Mouse (Mus musculus): ENCODE measurements around the gene Kcna2. TPM values are rescaled to one million over a fixed set of nuclear protein-coding genes. Genes with fewer than 3 reads are reported as not detected.

The Kcna2 gene
- polyA plus RNA-seq, 1 experiment from 2014 or later = 0.01 TPM

- no peaks in the 10 kb centered on the region for H3K27me3 ChIP-seq
- DNase-seq (ENCODE audit: low read depth, low spot score) (no peak), ATAC-seq (no peak)
- in situ Hi-C loops (cut with MboI; ENCODE audit: low pct_unique_long_range_greater_than_20kb) = no loop called here
- no peak for TF ChIP-seq CTCF (IDR thresholded peaks at IDR 0.05)
- CTCF ChIA-PET = no interaction called here
- POLR2A ChIA-PET = no interaction called here
These were observed 19.1 kb downstream of the Kcna2 start for GRCm38 (mm10) chr3:107119864-107120564.

GRCm38 (mm10) chr3:107122306-107122705 is 21.4 kb downstream of the Kcna2 start:
- ChIA-PET CTCF (no interaction called here), POLR2A (no interaction called here)
- in situ Hi-C loops (cut with MboI; ENCODE audit: low pct_unique_long_range_greater_than_20kb) = no loop called here
- no peak for DNase-seq (ENCODE audit: low read depth, low spot score)
- no peaks in the 10 kb centered on the region for H3K27me3 ChIP-seq
- no peak for ATAC-seq
- no peak for TF ChIP-seq CTCF (IDR thresholded peaks at IDR 0.05)

- no peaks in the 10 kb centered on the region for H3K27me3 ChIP-seq
- DNase-seq (ENCODE audit: low read depth, low spot score) = no peak
- CTCF ChIA-PET = interaction anchor here (3.4 kb wide), 1 partner anchor 13 kb away, joined by 11 read pairs; no protein-coding TSS in a partner anchor
- ATAC-seq = no peak
- POLR2A ChIA-PET = no interaction called here
- in situ Hi-C loops (cut with MboI; ENCODE audit: low pct_unique_long_range_greater_than_20kb) = no loop called here
- no peak for TF ChIP-seq CTCF (IDR thresholded peaks at IDR 0.05)
These were observed 26.7 kb downstream of the Kcna2 start for GRCm38 (mm10) chr3:107127667-107128066.

GRCm38 (mm10) chr3:107128421-107128820 is 27.5 kb downstream of the Kcna2 start:
- in situ Hi-C loops (cut with MboI; ENCODE audit: low pct_unique_long_range_greater_than_20kb) = no loop called here
- no peak for ATAC-seq
- CTCF ChIA-PET = no interaction called here

GRCm38 (mm10) chr3:107129251-107129650 is 28.3 kb downstream of the Kcna2 start:
- no peaks in the 10 kb centered on the region for H3K27me3 ChIP-seq
- in situ Hi-C loops (cut with MboI; ENCODE audit: low pct_unique_long_range_greater_than_20kb) = no loop called here
- POLR2A ChIA-PET = interaction anchor here (0.7 kb wide), 1 partner anchor 17 kb away, joined by 3 read pairs; no protein-coding TSS in a partner anchor
- no peak for TF ChIP-seq CTCF (IDR thresholded peaks at IDR 0.05)
- CTCF ChIA-PET = no interaction called here
- ATAC-seq (no peak), DNase-seq (ENCODE audit: low read depth, low spot score) (no peak)

More at GRCm38 (mm10) chr3:107128421-107128820, 27.5 kb downstream of the Kcna2 start:
- DNase-seq (ENCODE audit: low read depth, low spot score) = no peak
- no peak for TF ChIP-seq CTCF (IDR thresholded peaks at IDR 0.05)
- POLR2A ChIA-PET = no interaction called here
- H3K27me3 ChIP-seq = no peaks in the 10 kb centered on the region

- POLR2A ChIA-PET = no interaction called here
- in situ Hi-C loops (cut with MboI; ENCODE audit: low pct_unique_long_range_greater_than_20kb) = no loop called here
- ATAC-seq = peak; percentile 25
- no peak for TF ChIP-seq CTCF (IDR thresholded peaks at IDR 0.05)
- CTCF ChIA-PET = no interaction called here
- no peak for DNase-seq (ENCODE audit: low read depth, low spot score)
- peaks cover 5% of the 10 kb centered on the region for H3K27me3 ChIP-seq
These were observed 29.8 kb downstream of the Kcna2 start for GRCm38 (mm10) chr3:107130661-107131326.

GRCm38 (mm10) chr3:107131846-107132245 is 30.9 kb downstream of the Kcna2 start:
- no peak for ATAC-seq
- in situ Hi-C loops (cut with MboI; ENCODE audit: low pct_unique_long_range_greater_than_20kb) = no loop called here
- ChIA-PET CTCF (no interaction called here), POLR2A (no interaction called here)
- H3K27me3 ChIP-seq = peaks cover 5% of the 10 kb centered on the region
- TF ChIP-seq CTCF (IDR thresholded peaks at IDR 0.05) = no peak
- DNase-seq (ENCODE audit: low read depth, low spot score) = no peak

GRCm38 (mm10) chr3:107132651-107133050 is 31.7 kb downstream of the Kcna2 start:
- ATAC-seq = no peak
- no peak for DNase-seq (ENCODE audit: low read depth, low spot score)
- ChIA-PET CTCF (no interaction called here), POLR2A (no interaction called here)
- peaks cover 5% of the 10 kb centered on the region for H3K27me3 ChIP-seq
- in situ Hi-C loops (cut with MboI; ENCODE audit: low pct_unique_long_range_greater_than_20kb) = no loop called here
- no peak for TF ChIP-seq CTCF (IDR thresholded peaks at IDR 0.05)

- DNase-seq (ENCODE audit: low read depth, low spot score) (no peak), ATAC-seq (no peak)
- no peak for TF ChIP-seq CTCF (IDR thresholded peaks at IDR 0.05)
- in situ Hi-C loops (cut with MboI; ENCODE audit: low pct_unique_long_range_greater_than_20kb) = no loop called here
- ChIA-PET POLR2A (no interaction called here), CTCF (no interaction called here)
- H3K27me3 ChIP-seq = peaks cover 5% of the 10 kb centered on the region
These were observed 33.5 kb downstream of the Kcna2 start for GRCm38 (mm10) chr3:107134457-107134856.

- TF ChIP-seq CTCF (IDR thresholded peaks at IDR 0.05) = no peak
- peaks cover 5% of the 10 kb centered on the region for H3K27me3 ChIP-seq
- no peak for DNase-seq (ENCODE audit: low read depth, low spot score)
- no peak for ATAC-seq
- POLR2A ChIA-PET = no interaction called here
- CTCF ChIA-PET = no interaction called here
- in situ Hi-C loops (cut with MboI; ENCODE audit: low pct_unique_long_range_greater_than_20kb) = no loop called here
These were observed 46.2 kb downstream of the Kcna2 start for GRCm38 (mm10) chr3:107147126-107147525.

GRCm38 (mm10) chr3:107149006-107149405 is 48.1 kb downstream of the Kcna2 start:
- TF ChIP-seq CTCF (IDR thresholded peaks at IDR 0.05) = peak; percentile 70
- POLR2A ChIA-PET = no interaction called here
- ATAC-seq (peak; percentile 44), DNase-seq (ENCODE audit: low read depth, low spot score) (no peak)
- in situ Hi-C loops (cut with MboI; ENCODE audit: low pct_unique_long_range_greater_than_20kb) = no loop called here
- CTCF ChIA-PET = interaction anchor here (1.1 to 2.2 kb wide), 4 partner anchors 8 to 55 kb away, joined by 3 to 11 read pairs (median 6); no protein-coding TSS in a partner anchor
- peaks cover 5% of the 10 kb centered on the region for H3K27me3 ChIP-seq
